Mouse (Mus musculus): ENCODE measurements around the gene Opcml. TPM values are rescaled to one million over a fixed set of nuclear protein-coding genes. Genes with fewer than 3 reads are reported as not detected.

Gene Opcml
- polyA plus RNA-seq, 1 experiment = not detected

DNA sequence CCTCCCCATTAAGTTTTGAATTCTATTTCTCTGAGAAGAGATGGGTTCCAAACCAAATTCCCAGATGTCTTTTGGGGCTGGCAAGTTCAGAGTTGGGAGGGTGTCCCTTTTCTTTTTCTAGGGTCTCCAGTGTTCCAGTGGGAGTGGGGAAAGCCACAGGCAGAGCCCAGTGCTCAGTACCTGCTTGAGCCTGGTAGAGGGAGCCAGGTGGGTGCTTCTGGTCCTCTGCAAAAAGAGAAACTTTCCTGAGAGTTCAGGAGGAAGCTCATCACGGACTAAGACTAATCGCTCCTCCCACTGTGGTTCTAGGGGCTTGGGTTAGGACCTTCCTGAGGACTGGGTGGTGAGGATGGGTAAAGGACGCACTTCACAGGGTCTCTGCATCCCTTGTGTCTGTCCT lies 2.4 kb downstream of the Opcml start:
- Histone ChIP-seq H3K4me3 (ENCODE audit: insufficient read depth, low read length) (no peak overlapping the region), H3K27ac (ENCODE audit: insufficient read depth, low read depth, low read length) (no peak overlapping the region), H3K4me1 (ENCODE audit: control insufficient read depth, insufficient read depth, low read length) (no peaks in the 10 kb centered on the region)
- TF ChIP-seq CTCF (IDR thresholded peaks at IDR 0.05; ENCODE audit: low read depth, low read length) (no peak), POLR2A (IDR thresholded peaks at IDR 0.05; ENCODE audit: borderline replicate concordance, low read depth, low read length) (no peak)

DNA sequence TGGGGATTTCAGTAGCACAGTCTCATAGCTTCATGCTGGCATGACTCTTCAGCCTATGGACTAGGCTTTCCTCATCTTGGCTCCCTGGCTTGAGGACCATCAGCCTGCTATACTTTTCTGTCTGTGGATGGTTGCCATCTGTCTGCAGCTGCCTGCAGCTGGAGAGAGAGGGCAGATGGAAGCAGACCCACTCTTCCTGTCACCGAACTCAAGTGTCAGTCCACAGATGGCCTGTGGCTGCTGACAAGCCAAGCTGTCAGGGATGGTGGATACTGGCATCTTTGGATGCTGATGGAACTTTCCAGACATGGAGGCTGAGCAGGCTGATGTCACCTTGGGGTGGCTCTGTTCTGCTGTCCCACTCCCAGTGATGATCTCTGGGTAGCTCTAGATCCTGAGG lies 6.0 kb downstream of the Opcml start:
- Histone ChIP-seq H3K4me1 (ENCODE audit: control insufficient read depth, insufficient read depth, low read length) (no peaks in the 10 kb centered on the region), H3K27ac (ENCODE audit: insufficient read depth, low read depth, low read length) (no peak overlapping the region), H3K4me3 (ENCODE audit: insufficient read depth, low read length) (no peak overlapping the region)
- TF ChIP-seq CTCF (IDR thresholded peaks at IDR 0.05; ENCODE audit: low read depth, low read length) (no peak), POLR2A (IDR thresholded peaks at IDR 0.05; ENCODE audit: borderline replicate concordance, low read depth, low read length) (no peak)

DNA sequence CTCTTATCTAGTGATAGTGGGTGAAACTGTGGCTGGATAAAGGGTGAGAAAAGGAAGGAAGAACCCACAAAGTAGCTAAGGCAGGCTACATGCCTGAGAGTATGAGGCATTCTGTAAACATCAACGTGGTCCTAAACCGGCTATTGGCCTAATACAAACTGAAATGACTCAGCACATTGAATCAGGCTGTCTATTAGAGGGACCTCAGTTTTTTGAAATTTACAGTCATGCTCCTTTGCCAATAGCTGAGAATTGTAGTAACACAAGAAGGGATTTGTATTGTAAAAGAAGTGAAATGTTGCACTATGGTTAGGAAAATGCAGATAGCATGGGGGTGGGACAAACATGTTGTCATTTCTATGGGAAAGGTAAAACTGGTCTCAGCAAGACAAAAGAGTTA lies 10.4 kb downstream of the Opcml start:
- H3K4me3 ChIP-seq (ENCODE audit: insufficient read depth, low read length) = no peak overlapping the region
- no peak overlapping the region for H3K27ac ChIP-seq (ENCODE audit: insufficient read depth, low read depth, low read length)
- H3K4me1 ChIP-seq (ENCODE audit: control insufficient read depth, insufficient read depth, low read length) = no peaks in the 10 kb centered on the region
- TF ChIP-seq POLR2A (IDR thresholded peaks at IDR 0.05; ENCODE audit: borderline replicate concordance, low read depth, low read length) = no peak
- TF ChIP-seq CTCF (IDR thresholded peaks at IDR 0.05; ENCODE audit: low read depth, low read length) = no peak

DNA sequence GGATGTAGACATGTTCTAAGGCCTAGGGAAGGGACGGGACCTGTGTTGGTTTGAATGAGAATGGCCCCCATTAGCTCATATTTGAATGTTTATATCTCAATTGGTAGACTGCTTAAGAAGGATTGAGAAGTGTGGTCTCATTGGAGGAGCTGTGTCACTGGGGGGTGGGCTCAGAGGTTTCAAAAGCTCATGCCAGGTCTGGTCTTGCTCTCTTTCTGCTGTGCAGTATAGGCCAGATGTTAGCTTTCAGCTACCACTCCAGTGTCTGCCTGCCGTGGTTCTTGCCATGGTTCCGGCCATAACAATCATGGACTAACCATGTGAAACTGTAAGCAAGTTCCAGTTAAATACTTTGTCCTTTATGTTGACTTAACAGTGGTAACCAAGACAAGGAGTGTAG lies 11.2 kb downstream of the Opcml start:
- TF ChIP-seq CTCF (IDR thresholded peaks at IDR 0.05; ENCODE audit: low read depth, low read length) = no peak
- H3K27ac ChIP-seq (ENCODE audit: insufficient read depth, low read depth, low read length) = no peak overlapping the region
- no peak overlapping the region for H3K4me3 ChIP-seq (ENCODE audit: insufficient read depth, low read length)
- H3K4me1 ChIP-seq (ENCODE audit: control insufficient read depth, insufficient read depth, low read length) = no peaks in the 10 kb centered on the region

DNA sequence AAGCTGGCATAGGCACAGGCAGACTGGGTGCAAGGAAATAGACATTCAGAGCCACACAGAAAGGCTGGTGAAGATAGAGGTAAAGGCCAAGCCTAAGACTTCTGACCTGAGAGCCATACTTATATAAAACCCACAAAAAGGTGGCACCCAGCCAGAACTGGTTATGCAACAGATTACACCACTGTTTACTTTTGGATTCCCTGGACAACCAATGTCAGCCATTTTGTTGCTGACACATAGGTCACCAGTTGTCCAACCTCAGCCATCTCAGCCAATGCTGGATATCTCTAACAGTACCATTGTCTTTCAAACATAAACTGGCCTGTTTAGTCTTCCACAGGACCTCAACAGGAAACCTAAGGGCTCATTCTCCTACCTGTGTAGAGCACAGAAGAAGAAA lies 11.8 kb downstream of the Opcml start:
- Histone ChIP-seq H3K27ac (ENCODE audit: insufficient read depth, low read depth, low read length) (no peak overlapping the region), H3K4me3 (ENCODE audit: insufficient read depth, low read length) (no peak overlapping the region), H3K4me1 (ENCODE audit: control insufficient read depth, insufficient read depth, low read length) (no peaks in the 10 kb centered on the region)
- no peak for TF ChIP-seq CTCF (IDR thresholded peaks at IDR 0.05; ENCODE audit: low read depth, low read length)
- no peak for TF ChIP-seq POLR2A (IDR thresholded peaks at IDR 0.05; ENCODE audit: borderline replicate concordance, low read depth, low read length)

DNA sequence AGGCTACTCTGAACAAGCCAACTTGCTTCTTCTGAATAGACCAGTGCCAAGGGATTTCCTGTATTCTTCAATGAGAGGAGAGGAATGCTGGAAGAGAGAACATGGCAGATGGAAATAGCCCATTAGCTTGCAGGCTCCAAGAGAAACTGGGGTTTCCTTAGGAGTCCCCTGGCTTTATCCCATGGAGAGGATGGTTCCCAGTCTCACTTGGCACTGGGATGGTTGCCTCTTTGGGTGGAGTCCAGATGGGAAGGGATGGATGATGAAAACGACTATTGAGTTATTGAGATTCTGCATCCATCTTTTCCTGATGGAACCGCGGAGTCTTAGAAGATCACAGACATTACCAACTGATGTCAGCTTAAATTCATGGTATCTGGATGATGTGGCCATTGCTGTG lies 13.9 kb downstream of the Opcml start:
- no peak for TF ChIP-seq POLR2A (IDR thresholded peaks at IDR 0.05; ENCODE audit: borderline replicate concordance, low read depth, low read length)
- TF ChIP-seq CTCF (IDR thresholded peaks at IDR 0.05; ENCODE audit: low read depth, low read length) = no peak

DNA sequence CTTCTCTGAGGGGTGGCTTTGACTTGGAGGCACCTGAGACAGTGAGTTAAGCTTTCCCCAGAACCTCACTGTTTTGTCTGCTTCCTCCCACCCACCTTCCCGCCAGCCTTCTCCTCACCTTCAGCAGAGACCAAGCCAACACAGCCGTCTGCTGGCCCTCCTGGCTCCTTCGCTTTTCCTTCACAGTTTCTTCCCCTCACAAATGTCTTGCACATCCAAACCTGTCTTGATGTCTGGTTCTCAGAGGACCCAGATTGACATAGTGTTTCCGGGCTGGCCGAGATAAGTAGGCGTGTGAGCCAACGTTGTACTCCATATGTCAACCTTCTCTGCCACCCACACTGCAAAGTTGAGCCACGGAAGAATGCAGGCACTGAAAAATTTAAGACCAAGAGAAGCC lies 19.2 kb downstream of the Opcml start:
- Histone ChIP-seq H3K27ac (ENCODE audit: insufficient read depth, low read depth, low read length) (no peak overlapping the region), H3K4me3 (ENCODE audit: insufficient read depth, low read length) (no peak overlapping the region), H3K4me1 (ENCODE audit: control insufficient read depth, insufficient read depth, low read length) (no peaks in the 10 kb centered on the region)
- TF ChIP-seq POLR2A (IDR thresholded peaks at IDR 0.05; ENCODE audit: borderline replicate concordance, low read depth, low read length) (no peak), CTCF (IDR thresholded peaks at IDR 0.05; ENCODE audit: low read depth, low read length) (no peak)

More for the DNA sequence above, 13.9 kb downstream of the Opcml start:
- Histone ChIP-seq H3K4me1 (ENCODE audit: control insufficient read depth, insufficient read depth, low read length) (no peaks in the 10 kb centered on the region), H3K27ac (ENCODE audit: insufficient read depth, low read depth, low read length) (no peak overlapping the region), H3K4me3 (ENCODE audit: insufficient read depth, low read length) (no peak overlapping the region)

DNA sequence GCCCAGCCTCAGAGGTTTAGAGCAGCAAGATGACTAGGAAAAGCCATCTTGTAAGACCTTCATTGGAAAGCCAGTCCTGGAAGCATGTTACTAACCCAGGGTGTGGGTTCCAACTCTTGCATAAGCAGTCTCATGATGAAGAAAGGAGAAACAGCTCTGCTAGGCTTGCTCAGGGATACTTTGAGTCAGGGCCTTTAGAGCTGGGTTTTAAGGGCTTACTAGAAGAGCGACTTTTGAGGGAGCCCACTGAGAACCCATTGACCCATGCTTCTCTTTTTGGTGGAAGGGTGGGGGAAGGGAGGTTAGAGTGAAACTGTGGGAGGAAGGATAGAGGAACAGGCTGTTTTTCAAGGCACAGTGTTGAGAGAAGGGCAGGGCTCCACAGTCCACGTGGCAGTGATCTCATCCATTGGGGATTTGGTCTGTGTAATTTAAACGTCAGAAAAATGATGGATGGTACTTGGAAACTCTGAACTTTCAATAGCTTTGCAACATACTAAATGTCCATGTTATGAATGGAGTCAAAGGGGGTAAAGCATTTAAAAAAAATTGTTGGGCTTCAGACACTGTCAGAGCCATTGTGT lies 22.7 kb downstream of the Opcml start:
- TF ChIP-seq CTCF (IDR thresholded peaks at IDR 0.05; ENCODE audit: low read depth, low read length) (no peak), POLR2A (IDR thresholded peaks at IDR 0.05; ENCODE audit: borderline replicate concordance, low read depth, low read length) (no peak)
- H3K4me3 ChIP-seq (ENCODE audit: insufficient read depth, low read length) = no peak overlapping the region

DNA sequence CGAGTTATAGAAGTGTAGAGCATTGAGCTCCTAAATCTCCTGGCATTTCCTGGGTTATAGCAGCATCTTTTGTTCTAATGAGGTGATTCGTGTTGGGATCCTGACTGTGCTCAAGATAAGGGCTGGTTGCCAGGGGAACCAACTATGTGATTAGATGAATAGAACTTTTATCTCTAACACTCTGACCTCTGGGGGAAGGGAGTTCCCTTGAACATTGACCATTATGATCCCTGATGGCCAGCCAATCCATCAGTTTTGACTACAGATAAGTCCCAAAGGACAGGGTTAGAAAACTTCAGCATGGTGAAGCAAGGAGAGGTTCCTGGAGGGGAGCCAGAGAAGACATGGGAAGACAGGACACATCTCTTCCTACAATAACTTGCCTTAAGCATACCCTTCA lies 23.6 kb downstream of the Opcml start:
- H3K4me1 ChIP-seq (ENCODE audit: control insufficient read depth, insufficient read depth, low read length) = no peaks in the 10 kb centered on the region
- H3K4me3 ChIP-seq (ENCODE audit: insufficient read depth, low read length) = no peak overlapping the region
- TF ChIP-seq POLR2A (IDR thresholded peaks at IDR 0.05; ENCODE audit: borderline replicate concordance, low read depth, low read length) = no peak
- no peak for TF ChIP-seq CTCF (IDR thresholded peaks at IDR 0.05; ENCODE audit: low read depth, low read length)
- H3K27ac ChIP-seq (ENCODE audit: insufficient read depth, low read depth, low read length) = no peak overlapping the region

More for the DNA sequence above, 22.7 kb downstream of the Opcml start:
- no peaks in the 10 kb centered on the region for H3K4me1 ChIP-seq (ENCODE audit: control insufficient read depth, insufficient read depth, low read length)
- H3K27ac ChIP-seq (ENCODE audit: insufficient read depth, low read depth, low read length) = no peak overlapping the region

DNA sequence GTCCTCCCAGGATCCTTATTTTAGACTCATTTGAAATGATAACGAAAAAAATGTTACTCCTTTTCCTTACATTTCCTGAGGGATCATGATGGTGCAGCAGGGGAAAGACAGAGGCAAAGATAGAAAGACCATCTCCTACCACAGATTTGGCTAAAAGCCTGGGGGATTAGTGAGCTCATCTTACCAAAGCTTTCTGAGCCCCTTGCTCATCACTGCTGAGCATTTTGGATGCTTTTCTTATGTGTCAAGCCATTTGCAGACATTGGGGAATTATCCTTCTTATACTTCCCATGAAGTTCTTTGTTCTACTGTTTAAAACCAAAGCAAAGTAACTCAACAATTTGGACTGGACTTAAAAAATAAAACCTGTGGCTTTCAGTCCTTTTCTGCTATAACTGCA lies 30.6 kb downstream of the Opcml start:
- Histone ChIP-seq H3K4me3 (ENCODE audit: insufficient read depth, low read length) (no peak overlapping the region), H3K27ac (ENCODE audit: insufficient read depth, low read depth, low read length) (no peak overlapping the region), H3K4me1 (ENCODE audit: control insufficient read depth, insufficient read depth, low read length) (no peaks in the 10 kb centered on the region)
- no peak for TF ChIP-seq POLR2A (IDR thresholded peaks at IDR 0.05; ENCODE audit: borderline replicate concordance, low read depth, low read length)
- no peak for TF ChIP-seq CTCF (IDR thresholded peaks at IDR 0.05; ENCODE audit: low read depth, low read length)

DNA sequence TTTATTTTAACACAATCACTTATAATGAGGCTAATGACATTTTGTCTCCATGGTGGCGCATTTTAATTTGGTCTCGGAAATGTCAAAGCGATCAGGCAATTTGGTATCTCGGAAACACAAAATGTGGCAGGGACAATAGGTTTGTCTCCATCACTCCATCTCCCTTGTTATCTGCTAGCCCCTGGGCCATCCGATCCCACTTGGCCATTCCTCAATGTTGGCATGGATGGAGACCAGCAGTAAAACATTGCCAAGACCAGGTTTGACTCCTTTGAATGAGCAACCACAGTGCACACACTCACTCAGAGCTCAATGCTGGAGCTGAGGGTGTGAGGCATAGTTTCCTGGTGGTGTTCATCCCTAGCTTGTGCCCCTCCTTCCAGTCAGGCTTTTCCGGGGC lies 32.1 kb downstream of the Opcml start:
- H3K4me3 ChIP-seq (ENCODE audit: insufficient read depth, low read length) = no peak overlapping the region
- no peak overlapping the region for H3K27ac ChIP-seq (ENCODE audit: insufficient read depth, low read depth, low read length)
- TF ChIP-seq CTCF (IDR thresholded peaks at IDR 0.05; ENCODE audit: low read depth, low read length) (no peak), POLR2A (IDR thresholded peaks at IDR 0.05; ENCODE audit: borderline replicate concordance, low read depth, low read length) (no peak)
- no peaks in the 10 kb centered on the region for H3K4me1 ChIP-seq (ENCODE audit: control insufficient read depth, insufficient read depth, low read length)

Measured in bone marrow macrophage, adult 2 months (primary cell).